Mouse (Mus musculus) G1E (cell line): Measurements from ENCODE around the gene Tppp2. TPM values are rescaled to one million over a fixed set of nuclear protein-coding genes. Genes with fewer than 3 reads are reported as not detected.

Experiments used
- ATAC-seq: 2 replicates; pipeline ENCODE4 v1.8.0; 2016; ENCODE audit warnings: mild to moderate bottlenecking; ENCODE audit not compliant: insufficient number of reproducible peaks, poor library complexity, low FRiP score, severe bottlenecking; ENCODE audit errors: extremely low read depth
- DNase-seq: peaks from one replicate; pipeline ENCODE4 v3.0.0; 2012; ENCODE audit warnings: low spot score
- H3K27me3 ChIP-seq: 2 replicates; pipeline ENCODE4 v1.6.1; 2012; ENCODE audit warnings: mild to moderate bottlenecking, low read length, inconsistent platforms; ENCODE audit not compliant: insufficient read depth
- H3K36me3 ChIP-seq: replicated peaks from 2 replicates; pipeline ENCODE3; 2012; ENCODE audit warnings: mild to moderate bottlenecking, inconsistent platforms
- H3K4me1 ChIP-seq: 2 replicates; pipeline ENCODE4 v1.6.1; 2012; ENCODE audit warnings: low read depth, low read length, inconsistent platforms, mixed read lengths; ENCODE audit not compliant: insufficient read depth
- H3K4me3 ChIP-seq: 2 replicates; pipeline ENCODE4 v1.5.1; 2012; ENCODE audit warnings: low read depth, mild to moderate bottlenecking, inconsistent platforms, low read length, moderate library complexity, mixed read lengths
- H3K9me3 ChIP-seq: replicated peaks from 2 replicates; pipeline ENCODE4 v1.6.1; 2012; ENCODE audit warnings: inconsistent platforms
- CTCF ChIP-seq: IDR thresholded peaks from 2 replicates; pipeline ENCODE4 v1.5.1; 2012; ENCODE audit warnings: low read depth, low read length, inconsistent platforms, mixed read lengths
- GATA1 ChIP-seq: IDR thresholded peaks from 2 replicates; pipeline ENCODE4 v1.6.1; 2012; ENCODE audit warnings: borderline replicate concordance, low read length, inconsistent platforms, mixed read lengths
- GATA2 ChIP-seq: IDR thresholded peaks from 2 replicates; pipeline ENCODE4 v1.6.1; 2012; ENCODE audit warnings: low read depth, low read length, inconsistent platforms, borderline replicate concordance
- POLR2AphosphoS5 ChIP-seq: IDR thresholded peaks from 2 replicates; pipeline ENCODE4 v1.6.1; 2012; ENCODE audit warnings: low read depth, low read length, inconsistent platforms; ENCODE audit not compliant: insufficient replicate concordance
- TAL1 ChIP-seq: conservative IDR thresholded peaks from 2 replicates; pipeline ENCODE4 v1.6.1; 2012; ENCODE audit warnings: low read depth, low read length, inconsistent platforms, mixed read lengths
- polyA plus RNA-seq: library from polyadenylated mRNA; stranded (reverse); fragments of >175 nt; gene quantifications from 2 replicates; pipeline ENCODE4 v1.2.3, GENCODE M21; 2012
- total RNA-seq, 2 experiments: library from RNA; stranded (forward) in 1 of 2; stranded (reverse) in 1 of 2; fragments of 200-1000 nt in 1 of 2; fragments of >200 nt in 1 of 2; fragmentation: Nextera tagmentation in 1 of 2; gene quantifications; 2 replicates each; pipeline ENCODE4 v1.2.3; 2014 to 2017

The Tppp2 gene
- total RNA-seq (2014; fragmentation: Nextera tagmentation) (not detected in 2 replicates), total RNA-seq (2017) (not detected in 2 replicates), polyA plus RNA-seq (not detected in 2 replicates)

DNA sequence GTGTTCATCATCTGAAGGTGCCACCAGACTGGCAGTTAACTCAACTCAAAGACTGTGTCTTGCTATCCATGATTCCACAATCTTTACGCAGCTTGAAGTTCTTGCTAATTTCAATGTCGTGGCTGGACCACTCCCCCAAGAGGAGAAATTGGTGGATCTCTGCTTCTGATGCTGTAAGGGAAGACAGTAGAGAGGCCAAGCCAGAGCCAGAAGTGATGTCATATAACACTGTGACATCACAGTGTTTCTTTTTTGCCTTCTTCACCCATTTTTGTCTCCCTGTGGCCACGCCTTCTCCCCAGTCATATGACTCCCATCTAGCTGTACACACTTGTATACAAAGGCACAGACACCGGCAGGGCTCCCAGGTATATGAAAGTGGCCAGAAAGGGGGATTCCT, at the start of gene Tppp2:
TSS of gene Tppp2 (plus strand) at position 301 of the 400 bp plus-strand sequence.
- H3K4me3 ChIP-seq: no peak within 1 kb of the TSS
- ATAC-seq (no peak), DNase-seq (no peak)
- no peaks in the 10 kb centered on the region; the same call in 1 of the 2 replicates for H3K4me1 ChIP-seq
- no peak for TF ChIP-seq TAL1
- TF ChIP-seq POLR2AphosphoS5: no peak
- TF ChIP-seq GATA1: no peak
- TF ChIP-seq CTCF: no peak
- no peak for TF ChIP-seq GATA2
- H3K27me3 ChIP-seq: peaks cover 22% of the 10 kb centered on the region; the same call in 1 of the 2 replicates
- H3K9me3 ChIP-seq: no peaks in the 10 kb centered on the region
- H3K36me3 ChIP-seq: no peaks in the 10 kb centered on the region

GRCm38 (mm10) chr14:51870756-51871155, 47.5 kb upstream of the Tppp2 start:
- H3K36me3 ChIP-seq: no peaks in the 10 kb centered on the region
- peaks cover 19% of the 10 kb centered on the region for H3K27me3 ChIP-seq
- ATAC-seq (no peak), DNase-seq (no peak)
- TF ChIP-seq POLR2AphosphoS5: no peak
- TF ChIP-seq GATA2: no peak
- TF ChIP-seq CTCF: no peak
- TF ChIP-seq TAL1: no peak
- no peak for TF ChIP-seq GATA1
- H3K4me1 ChIP-seq: no peaks in the 10 kb centered on the region
- H3K4me3 ChIP-seq: no peak overlapping the region
- no peaks in the 10 kb centered on the region for H3K9me3 ChIP-seq

DNA sequence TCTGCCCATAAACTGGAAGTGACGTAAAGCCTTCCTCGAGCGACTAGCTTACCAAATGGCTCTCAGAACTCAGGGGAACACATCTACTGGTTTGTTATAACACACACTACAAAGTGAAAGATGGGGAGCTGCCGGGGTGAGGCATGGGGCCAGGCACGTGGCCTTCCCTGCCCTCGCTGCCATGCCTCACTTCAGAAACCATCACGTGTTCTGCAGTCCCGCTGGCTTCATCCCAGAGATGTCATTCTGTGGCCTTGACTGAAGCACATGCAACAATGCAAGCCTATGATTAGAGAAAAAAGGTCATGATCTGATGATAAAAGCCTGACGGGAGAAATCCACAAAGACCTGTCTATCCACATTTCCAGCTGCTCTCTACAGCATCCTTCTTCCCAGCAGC, 46.5 kb upstream of the Tppp2 start:
- DNase-seq (no peak), ATAC-seq (no peak)
- Histone ChIP-seq H3K27me3 (peaks cover 22% of the 10 kb centered on the region), H3K36me3 (no peaks in the 10 kb centered on the region), H3K4me1 (no peaks in the 10 kb centered on the region), H3K9me3 (no peaks in the 10 kb centered on the region), H3K4me3 (no peak overlapping the region)
- no peak for TF ChIP-seq GATA2
- no peak for TF ChIP-seq TAL1
- TF ChIP-seq GATA1: no peak
- no peak for TF ChIP-seq CTCF
- TF ChIP-seq POLR2AphosphoS5: no peak

- Histone ChIP-seq H3K4me3 (no peak overlapping the region), H3K36me3 (no peaks in the 10 kb centered on the region), H3K4me1 (no peaks in the 10 kb centered on the region), H3K9me3 (no peaks in the 10 kb centered on the region), H3K27me3 (peaks cover 11% of the 10 kb centered on the region)
- no peak for DNase-seq
- no peak for ATAC-seq
- TF ChIP-seq CTCF: no peak
- TF ChIP-seq TAL1: no peak
- no peak for TF ChIP-seq POLR2AphosphoS5
- TF ChIP-seq GATA1: no peak
- no peak for TF ChIP-seq GATA2
These were observed 40.7 kb upstream of the Tppp2 start for GRCm38 (mm10) chr14:51877517-51877916.

GRCm38 (mm10) chr14:51883527-51884030, 34.6 kb upstream of the Tppp2 start:
- H3K9me3 ChIP-seq: no peaks in the 10 kb centered on the region
- ATAC-seq (peak; percentile 29; the same call in 1 of the 2 replicates), DNase-seq (peak; percentile 47)
- peaks cover 24% of the 10 kb centered on the region for H3K36me3 ChIP-seq
- TF ChIP-seq CTCF: no peak; the same call in 1 of the 2 replicates
- no peak for TF ChIP-seq GATA1
- no peak for TF ChIP-seq TAL1
- TF ChIP-seq POLR2AphosphoS5: no peak
- no peak for TF ChIP-seq GATA2
- no peaks in the 10 kb centered on the region for H3K27me3 ChIP-seq
- peak overlapping the region; percentile 93; the same call in 1 of the 2 replicates for H3K4me3 ChIP-seq
- H3K4me1 ChIP-seq: peaks cover 16% of the 10 kb centered on the region

GRCm38 (mm10) chr14:51884031-51884544, 34.1 kb upstream of the Tppp2 start:
- Histone ChIP-seq H3K9me3 (no peaks in the 10 kb centered on the region), H3K4me1 (peaks cover 16% of the 10 kb centered on the region), H3K36me3 (peaks cover 29% of the 10 kb centered on the region), H3K27me3 (no peaks in the 10 kb centered on the region), H3K4me3 (peak overlapping the region; percentile 93)
- TF ChIP-seq CTCF: no peak
- no peak for TF ChIP-seq GATA2
- no peak for TF ChIP-seq GATA1
- TF ChIP-seq POLR2AphosphoS5: no peak
- no peak for TF ChIP-seq TAL1
- ATAC-seq (no peak), DNase-seq (no peak)
